Mouse (Mus musculus) kidney, adult 11 months (tissue): ENCODE measurements around the gene Prr13.

Source experiments
- DNase-seq: peaks from one replicate; pipeline ENCODE4 v3.0.0; 2022

Prr13 gene

GRCm38 (mm10) chr15:102461430-102462075 lies 2.7 kb downstream of the Prr13 start:
- no peak for DNase-seq

GRCm38 (mm10) chr15:102463666-102464065 lies 4.8 kb downstream of the Prr13 start:
- no peak for DNase-seq

GRCm38 (mm10) chr15:102468675-102469370 lies 10.0 kb downstream of the Prr13 start:
- DNase-seq: no peak

- peak; percentile 97 for DNase-seq
These were observed 11.4 kb downstream of the Prr13 start, which contains the start of gene Pcbp2 for GRCm38 (mm10) chr15:102470183-102470604. TSS of gene Pcbp2 (plus strand) at chr15:102470539.

GRCm38 (mm10) chr15:102470605-102471294 lies 11.9 kb downstream of the Prr13 start:
- peak; percentile 79 for DNase-seq

GRCm38 (mm10) chr15:102471295-102471645 lies 12.4 kb downstream of the Prr13 start:
- DNase-seq: no peak

GRCm38 (mm10) chr15:102471727-102472126 lies 12.9 kb downstream of the Prr13 start:
- DNase-seq: no peak

- DNase-seq: no peak
These were observed 14.4 kb downstream of the Prr13 start for GRCm38 (mm10) chr15:102473246-102473645.

GRCm38 (mm10) chr15:102474520-102474919 lies 15.7 kb downstream of the Prr13 start:
- no peak for DNase-seq

- no peak for DNase-seq
These were observed 24.3 kb downstream of the Prr13 start for GRCm38 (mm10) chr15:102483136-102483535.

GRCm38 (mm10) chr15:102485853-102486252 lies 27.0 kb downstream of the Prr13 start:
- DNase-seq: no peak

GRCm38 (mm10) chr15:102487664-102488063 lies 28.8 kb downstream of the Prr13 start:
- no peak for DNase-seq

- no peak for DNase-seq
These were observed 39.5 kb downstream of the Prr13 start for GRCm38 (mm10) chr15:102498322-102498721.

GRCm38 (mm10) chr15:102499370-102499769 lies 40.5 kb downstream of the Prr13 start:
- no peak for DNase-seq

- no peak for DNase-seq
These were observed 41.0 kb downstream of the Prr13 start for GRCm38 (mm10) chr15:102499851-102500250.

- DNase-seq: no peak
These were observed 41.7 kb downstream of the Prr13 start for GRCm38 (mm10) chr15:102500479-102500878.

GRCm38 (mm10) chr15:102501084-102501814 lies 42.4 kb downstream of the Prr13 start:
- DNase-seq: no peak

GRCm38 (mm10) chr15:102502254-102502840 lies 43.5 kb downstream of the Prr13 start:
- DNase-seq: no peak

GRCm38 (mm10) chr15:102503447-102503846 lies 44.6 kb downstream of the Prr13 start, which contains the start of gene Gm10337:
TSS of gene Gm10337 (plus strand) at chr15:102503722.
- no peak for DNase-seq

GRCm38 (mm10) chr15:102503924-102504782 lies 45.3 kb downstream of the Prr13 start:
- no peak for DNase-seq

- no peak for DNase-seq
These were observed 46.4 kb downstream of the Prr13 start for GRCm38 (mm10) chr15:102505073-102505769.
